Mouse (Mus musculus) forebrain, embryonic 11.5 days (tissue): ENCODE data around the gene Car11. TPM values are rescaled to one million over a fixed set of nuclear protein-coding genes. Genes with fewer than 3 reads are reported as not detected.

Source experiments
- ATAC-seq: fragments of 200-750 bp; cut with Nextera tagmentation; replicated peaks from 2 replicates; pipeline ENCODE4 v1.8.0; 2017; ENCODE audit warnings: moderate TSS enrichment; ENCODE audit not compliant: low FRiP score
- DNase-seq: peaks from one replicate; pipeline ENCODE4 v3.0.0-alpha.2; 2017; ENCODE audit warnings: low spot score
- H3K27ac ChIP-seq: fragments of 300-500 bp; sonication (generic); 2 replicates; pipeline ENCODE4 v1.5.1; 2014; ENCODE audit warnings: low read depth, low read length
- H3K27me3 ChIP-seq: fragments of 300-500 bp; sonication (generic); 2 replicates; pipeline ENCODE4 v1.6.1; 2014; ENCODE audit warnings: mild to moderate bottlenecking, low read length, mixed read lengths; ENCODE audit not compliant: control insufficient read depth, insufficient read depth
- H3K36me3 ChIP-seq: fragments of 300-500 bp; sonication (generic); 2 replicates; pipeline ENCODE4 v1.6.1; 2014; ENCODE audit warnings: mild to moderate bottlenecking, low read length, moderate library complexity, mixed read lengths; ENCODE audit not compliant: control insufficient read depth, insufficient read depth
- H3K4me1 ChIP-seq: fragments of 300-500 bp; sonication (generic); replicated peaks from 2 replicates; pipeline ENCODE4 v1.6.1; 2014; ENCODE audit warnings: low read length, mixed read lengths; ENCODE audit not compliant: control insufficient read depth, insufficient read depth
- H3K4me2 ChIP-seq: fragments of 300-500 bp; sonication (generic); 2 replicates; pipeline ENCODE4 v1.6.1; 2014; ENCODE audit warnings: low read depth, mild to moderate bottlenecking, low read length, moderate library complexity, mixed read lengths; ENCODE audit not compliant: severe bottlenecking
- H3K4me3 ChIP-seq: fragments of 300-500 bp; sonication (generic); 2 replicates; pipeline ENCODE4 v1.5.1; 2014; ENCODE audit warnings: low read depth, low read length
- H3K9ac ChIP-seq: fragments of 300-500 bp; sonication (generic); 2 replicates; pipeline ENCODE4 v1.6.1; 2014; ENCODE audit warnings: low read length
- H3K9me3 ChIP-seq: fragments of 300-500 bp; sonication (generic); 2 replicates; pipeline ENCODE4 v1.6.1; 2016; ENCODE audit warnings: low read length, mixed read lengths; ENCODE audit not compliant: control insufficient read depth
- WGBS: fragments of 180-500 bp; shearing (Covaris S2); extraction: QIAGEN DNeasy Blood & Tissue Kit; methylation state at CpG from one replicate; pipeline ENCODE4 v1.1.7; 2014; 5-methylcytosine and 5-hydroxymethylcytosine counted together
- polyA plus RNA-seq: library from polyadenylated mRNA; unstranded; fragments of >200 nt; fragmentation: Nextera tagmentation; extraction: Ambion mirVana; gene quantifications from 2 replicates; pipeline ENCODE4 v1.2.1, GENCODE M21; 2014

The Car11 gene
- polyA plus RNA-seq, 1 experiment from 2014 or later, result 3.6 TPM

- Histone ChIP-seq H3K36me3 (no peaks in the 10 kb centered on the region), H3K4me1 (peaks cover 11% of the 10 kb centered on the region), H3K4me3 (peak overlapping the region; percentile 32), H3K27ac (no peak overlapping the region), H3K27me3 (peaks cover 20% of the 10 kb centered on the region), H3K9ac (peak overlapping the region; percentile 62), H3K4me2 (peak overlapping the region; percentile 70), H3K9me3 (no peaks in the 10 kb centered on the region)
- 1% methylated on average over 20 of the region's 20 CpGs for WGBS
- peak; percentile 28; the same call in 1 of the 2 replicates for ATAC-seq
- peak; percentile 76 for DNase-seq
Measured at GRCm38 (mm10) chr7:45700301-45701015, 815 bp downstream of the Car11 start.

GRCm38 (mm10) chr7:45701072-45701471, 1.4 kb downstream of the Car11 start:
- Histone ChIP-seq H3K27me3 (peaks cover 20% of the 10 kb centered on the region), H3K36me3 (no peaks in the 10 kb centered on the region), H3K9ac (peak overlapping the region; percentile 4; the same call in 1 of the 2 replicates), H3K4me2 (peak overlapping the region; percentile 3; the same call in 1 of the 2 replicates), H3K9me3 (no peaks in the 10 kb centered on the region), H3K4me1 (peaks cover 17% of the 10 kb centered on the region), H3K27ac (no peak overlapping the region), H3K4me3 (no peak overlapping the region)
- peak; percentile 56 for DNase-seq
- ATAC-seq, result no peak
- 28% methylated on average over 11 of the region's 11 CpGs for WGBS

GRCm38 (mm10) chr7:45701607-45702006, 2.0 kb downstream of the Car11 start:
- DNase-seq (peak; percentile 47), ATAC-seq (no peak)
- H3K4me1 ChIP-seq, result peaks cover 22% of the 10 kb centered on the region
- no peaks in the 10 kb centered on the region for H3K36me3 ChIP-seq
- no peak overlapping the region for H3K27ac ChIP-seq
- no peak overlapping the region for H3K4me3 ChIP-seq
- 83% methylated on average over 11 of the region's 11 CpGs for WGBS
- no peak overlapping the region for H3K9ac ChIP-seq
- no peak overlapping the region for H3K4me2 ChIP-seq
- H3K9me3 ChIP-seq, result no peaks in the 10 kb centered on the region
- peaks cover 20% of the 10 kb centered on the region for H3K27me3 ChIP-seq

GRCm38 (mm10) chr7:45702316-45702715, 2.7 kb downstream of the Car11 start:
- WGBS, result 93% methylated on average over 11 of the region's 11 CpGs
- Histone ChIP-seq H3K27me3 (peaks cover 20% of the 10 kb centered on the region), H3K9ac (no peak overlapping the region), H3K36me3 (no peaks in the 10 kb centered on the region), H3K4me3 (no peak overlapping the region), H3K27ac (no peak overlapping the region), H3K4me2 (no peak overlapping the region), H3K4me1 (peaks cover 23% of the 10 kb centered on the region), H3K9me3 (no peaks in the 10 kb centered on the region)
- DNase-seq, result no peak
- ATAC-seq, result no peak

- Histone ChIP-seq H3K9me3 (no peaks in the 10 kb centered on the region), H3K36me3 (no peaks in the 10 kb centered on the region), H3K4me1 (peaks cover 28% of the 10 kb centered on the region), H3K9ac (no peak overlapping the region), H3K4me3 (no peak overlapping the region), H3K4me2 (no peak overlapping the region), H3K27ac (no peak overlapping the region), H3K27me3 (peaks cover 20% of the 10 kb centered on the region)
- no peak for ATAC-seq
- DNase-seq, result no peak
- 88% methylated on average over 17 of the region's 17 CpGs for WGBS
Measured at GRCm38 (mm10) chr7:45702809-45703520, 3.3 kb downstream of the Car11 start.

GRCm38 (mm10) chr7:45703521-45704033, 3.9 kb downstream of the Car11 start:
- DNase-seq (no peak), ATAC-seq (no peak)
- Histone ChIP-seq H3K36me3 (no peaks in the 10 kb centered on the region), H3K27ac (peak overlapping the region; percentile 71; the same call in 1 of the 2 replicates), H3K4me2 (peak overlapping the region; percentile 98), H3K4me3 (peak overlapping the region; percentile 52), H3K27me3 (peaks cover 19% of the 10 kb centered on the region), H3K9me3 (no peaks in the 10 kb centered on the region), H3K4me1 (peaks cover 32% of the 10 kb centered on the region), H3K9ac (peak overlapping the region; percentile 49)
- WGBS, result 40% methylated on average over 12 of the region's 12 CpGs

- no peaks in the 10 kb centered on the region for H3K9me3 ChIP-seq
- H3K4me2 ChIP-seq, result peak overlapping the region; percentile 98
- peaks cover 14% of the 10 kb centered on the region for H3K27me3 ChIP-seq
- H3K4me1 ChIP-seq, result peaks cover 32% of the 10 kb centered on the region
- under 1% methylated on average over 13 of the region's 13 CpGs for WGBS
- ATAC-seq (peak; percentile 34), DNase-seq (peak; percentile 72)
- H3K36me3 ChIP-seq, result no peaks in the 10 kb centered on the region
- H3K27ac ChIP-seq, result peak overlapping the region; percentile 71
- peak overlapping the region; percentile 52 for H3K4me3 ChIP-seq
- H3K9ac ChIP-seq, result peak overlapping the region; percentile 49
Measured at GRCm38 (mm10) chr7:45704046-45704559, 4.5 kb downstream of the Car11 start.

- ATAC-seq, result peak; percentile 85
- Histone ChIP-seq H3K4me1 (peaks cover 32% of the 10 kb centered on the region), H3K9ac (peak within 1 kb of the TSS; percentile 49), H3K9me3 (no peaks in the 10 kb centered on the region), H3K4me3 (peak within 1 kb of the TSS; percentile 52), H3K27ac (peak within 1 kb of the TSS; percentile 71), H3K36me3 (no peaks in the 10 kb centered on the region), H3K4me2 (peak within 1 kb of the TSS; percentile 98), H3K27me3 (peaks cover 6% of the 10 kb centered on the region)
- peak; percentile 99 for DNase-seq
- under 1% methylated on average over 36 of the region's 36 CpGs for WGBS
Measured at GRCm38 (mm10) chr7:45704730-45705442, 5.2 kb downstream of the Car11 start, which contains the start of gene Dbp. Gene Dbp, plus strand, starts transcription at chr7:45705088.
